Mouse (Mus musculus): ENCODE data around the gene Kdm6b. TPM values are rescaled to one million over a fixed set of nuclear protein-coding genes. Genes with fewer than 3 reads are reported as not detected.

Gene Kdm6b
- polyA plus RNA-seq, 1 experiment from 2014 or later: 26.2 TPM

GRCm38 (mm10) chr11:69400083-69400850 is 13.2 kb downstream of the Kdm6b start:
- ATAC-seq (replicated peaks; ENCODE audit: insufficient number of reproducible peaks, low FRiP score, low TSS enrichment, low read depth) (no peak), DNase-seq (ENCODE audit: low spot score) (no peak)
- 77% methylated on average over 25 of the region's 25 CpGs for WGBS
- H3K4me3 ChIP-seq (ENCODE audit: low read depth, low read length): 0 out of 2 replicates have a peak overlapping the region, but pooled peaks have one; percentile 1
- no peak overlapping the region for H3K4me2 ChIP-seq (ENCODE audit: low read depth, low read length)
- H3K4me1 ChIP-seq (ENCODE audit: control insufficient read depth, insufficient read depth, low read length): peaks cover 10% of the 10 kb centered on the region
- no peak overlapping the region for H3K9ac ChIP-seq (replicated peaks; ENCODE audit: low read length)
- no peaks in the 10 kb centered on the region for H3K9me3 ChIP-seq (replicated peaks; ENCODE audit: control insufficient read depth, low read length)
- H3K36me3 ChIP-seq (replicated peaks; ENCODE audit: control insufficient read depth, insufficient read depth, low read depth, low read length): peaks cover 21% of the 10 kb centered on the region
- H3K27me3 ChIP-seq (ENCODE audit: control insufficient read depth, insufficient read depth, low read length): no peaks in the 10 kb centered on the region
- H3K27ac ChIP-seq (replicated peaks; ENCODE audit: low read depth, low read length): no peak overlapping the region

GRCm38 (mm10) chr11:69399201-69400082 is 14.0 kb downstream of the Kdm6b start:
- Histone ChIP-seq H3K4me2 (ENCODE audit: low read depth, low read length) (peak overlapping the region; percentile 25), H3K27me3 (ENCODE audit: control insufficient read depth, insufficient read depth, low read length) (no peaks in the 10 kb centered on the region), H3K9me3 (replicated peaks; ENCODE audit: control insufficient read depth, low read length) (no peaks in the 10 kb centered on the region), H3K27ac (replicated peaks; ENCODE audit: low read depth, low read length) (no peak overlapping the region), H3K4me1 (ENCODE audit: control insufficient read depth, insufficient read depth, low read length) (peaks cover 10% of the 10 kb centered on the region), H3K9ac (replicated peaks; ENCODE audit: low read length) (peak overlapping the region; percentile 18; the same call in 1 of the 2 replicates), H3K4me3 (ENCODE audit: low read depth, low read length) (0 out of 2 replicates have a peak overlapping the region, but pooled peaks have one; percentile 1), H3K36me3 (replicated peaks; ENCODE audit: control insufficient read depth, insufficient read depth, low read depth, low read length) (peaks cover 17% of the 10 kb centered on the region)
- no peak for DNase-seq (ENCODE audit: low spot score)
- 15% methylated on average over 66 of the region's 66 CpGs for WGBS
- ATAC-seq (replicated peaks; ENCODE audit: insufficient number of reproducible peaks, low FRiP score, low TSS enrichment, low read depth): no peak

- peak overlapping the region; percentile 39 for H3K4me2 ChIP-seq (ENCODE audit: low read depth, low read length)
- no peaks in the 10 kb centered on the region for H3K9me3 ChIP-seq (replicated peaks; ENCODE audit: control insufficient read depth, low read length)
- 18% methylated on average over 21 of the region's 21 CpGs for WGBS
- H3K36me3 ChIP-seq (replicated peaks; ENCODE audit: control insufficient read depth, insufficient read depth, low read depth, low read length): peaks cover 10% of the 10 kb centered on the region
- DNase-seq (ENCODE audit: low spot score) (no peak), ATAC-seq (replicated peaks; ENCODE audit: insufficient number of reproducible peaks, low FRiP score, low TSS enrichment, low read depth) (no peak)
- H3K4me1 ChIP-seq (ENCODE audit: control insufficient read depth, insufficient read depth, low read length): peaks cover 10% of the 10 kb centered on the region
- H3K4me3 ChIP-seq (ENCODE audit: low read depth, low read length): peak overlapping the region; percentile 31; the same call in 1 of the 2 replicates
- no peak overlapping the region for H3K27ac ChIP-seq (replicated peaks; ENCODE audit: low read depth, low read length)
- peak overlapping the region; percentile 60; the same call in 1 of the 2 replicates for H3K9ac ChIP-seq (replicated peaks; ENCODE audit: low read length)
- no peaks in the 10 kb centered on the region for H3K27me3 ChIP-seq (ENCODE audit: control insufficient read depth, insufficient read depth, low read length)
Observed at GRCm38 (mm10) chr11:69398486-69399200, 14.8 kb downstream of the Kdm6b start.

- DNase-seq (ENCODE audit: low spot score) (peak; percentile 70), ATAC-seq (replicated peaks; ENCODE audit: insufficient number of reproducible peaks, low FRiP score, low TSS enrichment, low read depth) (no peak)
- peaks cover 6% of the 10 kb centered on the region for H3K36me3 ChIP-seq (replicated peaks; ENCODE audit: control insufficient read depth, insufficient read depth, low read depth, low read length)
- no peaks in the 10 kb centered on the region for H3K27me3 ChIP-seq (ENCODE audit: control insufficient read depth, insufficient read depth, low read length)
- peak within 1 kb of the TSS; percentile 63 for H3K4me2 ChIP-seq (ENCODE audit: low read depth, low read length)
- H3K27ac ChIP-seq (replicated peaks; ENCODE audit: low read depth, low read length): no peak within 1 kb of the TSS; the same call in 1 of the 2 replicates
- peak within 1 kb of the TSS; percentile 60 for H3K9ac ChIP-seq (replicated peaks; ENCODE audit: low read length)
- H3K4me1 ChIP-seq (ENCODE audit: control insufficient read depth, insufficient read depth, low read length): peaks cover 10% of the 10 kb centered on the region
- 4% methylated on average over 15 of the region's 16 CpGs for WGBS
- peak within 1 kb of the TSS; percentile 31 for H3K4me3 ChIP-seq (ENCODE audit: low read depth, low read length)
- no peaks in the 10 kb centered on the region for H3K9me3 ChIP-seq (replicated peaks; ENCODE audit: control insufficient read depth, low read length)
Observed at GRCm38 (mm10) chr11:69398059-69398458, 15.4 kb downstream of the Kdm6b start, which contains the start of gene Tmem88. Gene Tmem88 (minus strand): TSS chr11:69398234.

GRCm38 (mm10) chr11:69397581-69398057 is 15.9 kb downstream of the Kdm6b start:
- 7% methylated on average over 24 of the region's 24 CpGs for WGBS
- DNase-seq (ENCODE audit: low spot score) (no peak), ATAC-seq (replicated peaks; ENCODE audit: insufficient number of reproducible peaks, low FRiP score, low TSS enrichment, low read depth) (no peak)
- Histone ChIP-seq H3K4me3 (ENCODE audit: low read depth, low read length) (peak overlapping the region; percentile 31), H3K4me2 (ENCODE audit: low read depth, low read length) (peak overlapping the region; percentile 39), H3K9ac (replicated peaks; ENCODE audit: low read length) (peak overlapping the region; percentile 60), H3K4me1 (ENCODE audit: control insufficient read depth, insufficient read depth, low read length) (peaks cover 10% of the 10 kb centered on the region), H3K27ac (replicated peaks; ENCODE audit: low read depth, low read length) (no peak overlapping the region; the same call in 1 of the 2 replicates), H3K27me3 (ENCODE audit: control insufficient read depth, insufficient read depth, low read length) (no peaks in the 10 kb centered on the region), H3K9me3 (replicated peaks; ENCODE audit: control insufficient read depth, low read length) (no peaks in the 10 kb centered on the region), H3K36me3 (replicated peaks; ENCODE audit: control insufficient read depth, insufficient read depth, low read depth, low read length) (peaks cover 6% of the 10 kb centered on the region)

GRCm38 (mm10) chr11:69396772-69397171 is 16.7 kb downstream of the Kdm6b start:
- DNase-seq (ENCODE audit: low spot score) (no peak), ATAC-seq (replicated peaks; ENCODE audit: insufficient number of reproducible peaks, low FRiP score, low TSS enrichment, low read depth) (no peak)
- H3K9ac ChIP-seq (replicated peaks; ENCODE audit: low read length): peak overlapping the region; percentile 43; the same call in 1 of the 2 replicates
- no peaks in the 10 kb centered on the region for H3K27me3 ChIP-seq (ENCODE audit: control insufficient read depth, insufficient read depth, low read length)
- peaks cover 2% of the 10 kb centered on the region for H3K36me3 ChIP-seq (replicated peaks; ENCODE audit: control insufficient read depth, insufficient read depth, low read depth, low read length)
- 19% methylated on average over 11 of the region's 11 CpGs for WGBS
- no peak overlapping the region for H3K27ac ChIP-seq (replicated peaks; ENCODE audit: low read depth, low read length)
- no peaks in the 10 kb centered on the region for H3K9me3 ChIP-seq (replicated peaks; ENCODE audit: control insufficient read depth, low read length)
- peak overlapping the region; percentile 16; the same call in 1 of the 2 replicates for H3K4me3 ChIP-seq (ENCODE audit: low read depth, low read length)
- H3K4me1 ChIP-seq (ENCODE audit: control insufficient read depth, insufficient read depth, low read length): peaks cover 10% of the 10 kb centered on the region
- peak overlapping the region; percentile 63 for H3K4me2 ChIP-seq (ENCODE audit: low read depth, low read length)

GRCm38 (mm10) chr11:69395634-69396373 is 17.7 kb downstream of the Kdm6b start:
- Histone ChIP-seq H3K9me3 (replicated peaks; ENCODE audit: control insufficient read depth, low read length) (no peaks in the 10 kb centered on the region), H3K9ac (replicated peaks; ENCODE audit: low read length) (peak overlapping the region; percentile 78), H3K4me3 (ENCODE audit: low read depth, low read length) (peak overlapping the region; percentile 52), H3K27ac (replicated peaks; ENCODE audit: low read depth, low read length) (peak overlapping the region; percentile 74), H3K4me2 (ENCODE audit: low read depth, low read length) (peak overlapping the region; percentile 63), H3K36me3 (replicated peaks; ENCODE audit: control insufficient read depth, insufficient read depth, low read depth, low read length) (no peaks in the 10 kb centered on the region; the same call in 1 of the 2 replicates), H3K27me3 (ENCODE audit: control insufficient read depth, insufficient read depth, low read length) (no peaks in the 10 kb centered on the region), H3K4me1 (ENCODE audit: control insufficient read depth, insufficient read depth, low read length) (peaks cover 10% of the 10 kb centered on the region)
- under 1% methylated on average over 48 of the region's 48 CpGs for WGBS
- ATAC-seq (replicated peaks; ENCODE audit: insufficient number of reproducible peaks, low FRiP score, low TSS enrichment, low read depth) (peak; percentile 81), DNase-seq (ENCODE audit: low spot score) (peak; percentile 99)
